Mouse (Mus musculus): ENCODE results near the gene Rgs6. TPM values are rescaled to one million over a fixed set of nuclear protein-coding genes. Genes with fewer than 3 reads are reported as not detected.

Gene Rgs6
- total and polyA plus RNA-seq, 3 experiments = not detected

DNA sequence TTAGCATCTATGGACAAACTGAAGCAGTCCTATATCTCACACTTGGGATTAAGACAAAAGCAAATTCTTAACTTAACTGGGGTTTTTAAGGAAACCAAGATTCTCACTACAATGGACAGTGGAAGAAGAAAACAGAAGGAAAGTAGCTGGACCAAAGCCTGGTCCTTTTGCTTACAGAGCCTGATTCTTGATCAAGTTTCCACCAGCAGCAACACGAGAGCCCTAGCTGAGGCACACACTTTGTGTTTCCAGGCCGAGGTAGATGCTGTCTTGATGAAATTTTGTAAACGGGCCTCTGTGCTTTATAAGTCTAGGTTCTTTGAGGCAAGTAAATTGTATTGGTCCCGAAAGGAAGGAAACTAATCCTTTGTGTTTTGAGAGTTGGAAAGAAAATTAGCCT is 14.7 kb downstream of the Rgs6 start:
- no peak overlapping the region for H3K4me3 ChIP-seq (replicated peaks in 1 of 3; ENCODE audit: low read depth in 2 of 3, low read length in 2 of 3, poor library complexity in 1 of 3)
- H3K4me2 ChIP-seq (ENCODE audit: insufficient read depth, low read depth, poor library complexity, severe bottlenecking) = no peak overlapping the region
- no peak overlapping the region for H3K9ac ChIP-seq (ENCODE audit: insufficient read depth, low read depth)
- DNase-seq (ENCODE audit: extremely low read depth) = no peak
- in situ Hi-C loops (cut with MboI; ENCODE audit: low pct_ligation_motif_present, low pct_unique_long_range_greater_than_20kb, low sequenced_read_pairs) (no loop called here), dilution Hi-C loops (cut with MboI; ENCODE audit: extremely low pct_ligation_motif_present, extremely low pct_unique_long_range_greater_than_20kb, low sequenced_read_pairs) (no loop called here)
- H3K27me3 ChIP-seq (replicated peaks) = no peaks in the 10 kb centered on the region
- H3K27ac ChIP-seq (ENCODE audit: insufficient read depth, low read depth) = no peak overlapping the region
- TF ChIP-seq EP300 (IDR thresholded peaks at IDR 0.05; ENCODE audit: low read length) (no peak), RCOR1 (conservative IDR thresholded peaks at IDR 0.05; ENCODE audit: low read depth, low read length) (no peak), MAZ (IDR thresholded peaks at IDR 0.05; ENCODE audit: low read depth, low read length) (no peak), BHLHE40 (IDR thresholded peaks at IDR 0.05; ENCODE audit: low read depth, low read length) (no peak), MXI1 (IDR thresholded peaks at IDR 0.05; ENCODE audit: low read depth, low read length) (no peak), POLR2A (IDR thresholded peaks at IDR 0.05; ENCODE audit: low read depth, low read length) (no peak), MYC (IDR thresholded peaks at IDR 0.05; ENCODE audit: low read depth, low read length) (no peak)
- no peaks in the 10 kb centered on the region for H3K9me3 ChIP-seq (replicated peaks; ENCODE audit: low read length)
- no peaks in the 10 kb centered on the region for H3K79me2 ChIP-seq (replicated peaks; ENCODE audit: control insufficient read depth, extremely low read depth, insufficient read depth, poor library complexity, severe bottlenecking)
- H3K4me1 ChIP-seq (ENCODE audit: control insufficient read depth in 1 of 2, insufficient read depth in 2 of 2) = no peaks in the 10 kb centered on the region
- H3K36me3 ChIP-seq (replicated peaks in 1 of 2; ENCODE audit: control insufficient read depth in 1 of 2, insufficient read depth in 1 of 2, low read length in 1 of 2) = no peaks in the 10 kb centered on the region

DNA sequence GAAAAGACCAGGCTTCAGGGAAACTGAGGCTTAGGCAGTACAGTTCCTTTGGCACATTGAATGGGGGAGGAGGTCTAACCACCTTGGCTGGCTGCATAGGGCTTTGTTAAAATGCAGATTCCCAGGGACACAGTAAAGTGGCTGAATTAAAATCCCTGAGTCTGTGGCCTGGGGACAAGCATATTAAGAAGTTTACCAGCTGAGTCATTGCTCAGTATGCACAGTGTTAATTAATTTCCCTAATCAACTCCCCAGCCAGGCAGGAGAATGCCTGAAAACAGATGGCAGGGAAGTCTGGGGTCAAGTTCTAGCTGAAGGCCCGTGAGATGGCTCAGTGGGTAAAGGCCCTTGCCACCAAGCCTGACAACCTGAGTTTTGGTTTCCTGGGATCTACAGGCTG is 15.2 kb downstream of the Rgs6 start:
- no peak for TF ChIP-seq TCF12 (IDR thresholded peaks at IDR 0.05; ENCODE audit: low read depth, low read length)
- no peak for TF ChIP-seq ZMIZ1 (IDR thresholded peaks at IDR 0.05; ENCODE audit: low read depth, low read length)
- no peak overlapping the region for H3K9ac ChIP-seq (ENCODE audit: insufficient read depth, low read depth)
- H3K9me3 ChIP-seq (replicated peaks; ENCODE audit: low read length) = no peaks in the 10 kb centered on the region
- DNase-seq (ENCODE audit: extremely low read depth) = no peak
- no peak overlapping the region for H3K27ac ChIP-seq (ENCODE audit: insufficient read depth, low read depth)
- no peaks in the 10 kb centered on the region for H3K27me3 ChIP-seq (replicated peaks)
- H3K36me3 ChIP-seq (replicated peaks in 1 of 2; ENCODE audit: control insufficient read depth in 1 of 2, insufficient read depth in 1 of 2, low read length in 1 of 2) = no peaks in the 10 kb centered on the region
- in situ Hi-C loops (cut with MboI; ENCODE audit: low pct_ligation_motif_present, low pct_unique_long_range_greater_than_20kb, low sequenced_read_pairs) (no loop called here), dilution Hi-C loops (cut with MboI; ENCODE audit: extremely low pct_ligation_motif_present, extremely low pct_unique_long_range_greater_than_20kb, low sequenced_read_pairs) (no loop called here)
- no peak overlapping the region for H3K4me2 ChIP-seq (ENCODE audit: insufficient read depth, low read depth, poor library complexity, severe bottlenecking)
- H3K4me3 ChIP-seq (replicated peaks in 1 of 3; ENCODE audit: low read depth in 2 of 3, low read length in 2 of 3, poor library complexity in 1 of 3) = no peak overlapping the region
- no peaks in the 10 kb centered on the region for H3K4me1 ChIP-seq (ENCODE audit: control insufficient read depth in 1 of 2, insufficient read depth in 2 of 2)
- no peaks in the 10 kb centered on the region for H3K79me2 ChIP-seq (replicated peaks; ENCODE audit: control insufficient read depth, extremely low read depth, insufficient read depth, poor library complexity, severe bottlenecking)

DNA sequence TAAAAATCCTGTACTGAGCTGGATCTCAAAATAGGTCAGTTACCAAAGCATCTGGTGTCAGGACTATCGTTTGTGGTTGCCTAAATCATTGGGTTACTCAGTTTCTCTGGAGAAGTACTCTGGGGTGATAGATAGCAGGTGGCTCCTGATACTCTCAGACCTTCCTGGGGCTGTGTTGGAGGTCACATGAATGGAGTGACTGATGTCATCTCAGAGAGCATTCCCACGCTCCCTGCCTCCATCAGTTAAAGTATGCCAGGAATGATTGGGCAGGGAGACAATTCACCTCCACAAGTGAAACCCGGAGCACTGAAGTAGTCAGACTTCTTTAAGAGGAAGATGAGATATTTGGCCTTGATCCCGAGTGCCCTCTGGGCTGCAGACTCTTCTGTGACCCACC is 15.9 kb downstream of the Rgs6 start:
- dilution Hi-C loops (cut with MboI; ENCODE audit: extremely low pct_ligation_motif_present, extremely low pct_unique_long_range_greater_than_20kb, low sequenced_read_pairs) = no loop called here

More for the DNA sequence above, 15.9 kb downstream of the Rgs6 start:
- TF ChIP-seq ZNF384 (IDR thresholded peaks at IDR 0.05; ENCODE audit: low read depth, low read length) = no peak
- no peak for TF ChIP-seq NRF1 (IDR thresholded peaks at IDR 0.05; ENCODE audit: low read depth, low read length)
- TF ChIP-seq USF2 (conservative IDR thresholded peaks at IDR 0.05; ENCODE audit: low read depth, low read length) = no peak
- no peak for TF ChIP-seq NELFE (IDR thresholded peaks at IDR 0.05; ENCODE audit: low read depth, low read length)
- TF ChIP-seq POLR2A (IDR thresholded peaks at IDR 0.05; ENCODE audit: low read depth, low read length) = no peak
- no peak for TF ChIP-seq ZMIZ1 (IDR thresholded peaks at IDR 0.05; ENCODE audit: low read depth, low read length)
- Histone ChIP-seq H3K9ac (ENCODE audit: insufficient read depth, low read depth) (no peak overlapping the region), H3K4me1 (ENCODE audit: control insufficient read depth in 1 of 2, insufficient read depth in 2 of 2) (no peaks in the 10 kb centered on the region), H3K27ac (ENCODE audit: insufficient read depth, low read depth) (no peak overlapping the region), H3K36me3 (replicated peaks in 1 of 2; ENCODE audit: control insufficient read depth in 1 of 2, insufficient read depth in 1 of 2, low read length in 1 of 2) (no peaks in the 10 kb centered on the region), H3K27me3 (replicated peaks) (no peaks in the 10 kb centered on the region), H3K4me3 (replicated peaks in 1 of 3; ENCODE audit: low read depth in 2 of 3, low read length in 2 of 3, poor library complexity in 1 of 3) (no peak overlapping the region), H3K4me2 (ENCODE audit: insufficient read depth, low read depth, poor library complexity, severe bottlenecking) (no peak overlapping the region), H3K9me3 (replicated peaks; ENCODE audit: low read length) (no peaks in the 10 kb centered on the region), H3K79me2 (replicated peaks; ENCODE audit: control insufficient read depth, extremely low read depth, insufficient read depth, poor library complexity, severe bottlenecking) (no peaks in the 10 kb centered on the region)
- in situ Hi-C loops (cut with MboI; ENCODE audit: low pct_ligation_motif_present, low pct_unique_long_range_greater_than_20kb, low sequenced_read_pairs) = no loop called here
- no peak for DNase-seq (ENCODE audit: extremely low read depth)
